Mouse (Mus musculus): ENCODE data around the gene Shmt1. TPM values are rescaled to one million over a fixed set of nuclear protein-coding genes. Genes with fewer than 3 reads are reported as not detected.

Gene Shmt1
- polyA plus RNA-seq (2015; fragmentation: Illumina TruSeq; extraction: RNeasy Lipid Tissue Mini Kit (QIAGEN cat#74804); ENCODE audit: insufficient read depth, low read depth, low replicate concordance) = 0.50 TPM

GRCm38 (mm10) chr11:60811618-60812017 is at the start of gene Shmt1:
TSS of gene Shmt1 (minus strand) at chr11:60811718.

GRCm38 (mm10) chr11:60830433-60831052 is 19.0 kb upstream of the Shmt1 start, which contains the start of gene Dhrs7b:
TSS of gene Dhrs7b (plus strand) at chr11:60830631.

GRCm38 (mm10) chr11:60776829-60777740 is 34.4 kb downstream of the Shmt1 start, which contains the start of the genes Top3a and Smcr8:
TSS of gene Top3a (minus strand) at chr11:60777365.
TSS of gene Smcr8 (plus strand) at chr11:60777524.

Other genes starting within 250 kb of the Shmt1 start
- gene Llgl1, start 112.0 kb downstream of the Shmt1 start, polyA plus RNA-seq (2015; fragmentation: Illumina TruSeq; extraction: RNeasy Lipid Tissue Mini Kit (QIAGEN cat#74804); ENCODE audit: insufficient read depth, low read depth, low replicate concordance) = 5.1 TPM
- 22.9 TPM for gene Flii, start 84.5 kb downstream of the Shmt1 start, polyA plus RNA-seq (2015; fragmentation: Illumina TruSeq; extraction: RNeasy Lipid Tissue Mini Kit (QIAGEN cat#74804); ENCODE audit: insufficient read depth, low read depth, low replicate concordance)
- 5.6 TPM for gene Mief2, start 83.3 kb downstream of the Shmt1 start, polyA plus RNA-seq (2015; fragmentation: Illumina TruSeq; extraction: RNeasy Lipid Tissue Mini Kit (QIAGEN cat#74804); ENCODE audit: insufficient read depth, low read depth, low replicate concordance)
- gene Top3a, start 34.4 kb downstream of the Shmt1 start, polyA plus RNA-seq (2015; fragmentation: Illumina TruSeq; extraction: RNeasy Lipid Tissue Mini Kit (QIAGEN cat#74804); ENCODE audit: insufficient read depth, low read depth, low replicate concordance) = 1.8 TPM
- 3.7 TPM for gene Smcr8, start 34.2 kb downstream of the Shmt1 start, polyA plus RNA-seq (2015; fragmentation: Illumina TruSeq; extraction: RNeasy Lipid Tissue Mini Kit (QIAGEN cat#74804); ENCODE audit: insufficient read depth, low read depth, low replicate concordance)
- 4.9 TPM for gene Dhrs7b, start 18.9 kb upstream of the Shmt1 start, polyA plus RNA-seq (2015; fragmentation: Illumina TruSeq; extraction: RNeasy Lipid Tissue Mini Kit (QIAGEN cat#74804); ENCODE audit: insufficient read depth, low read depth, low replicate concordance)
- gene Tmem11, start 67.6 kb upstream of the Shmt1 start, polyA plus RNA-seq (2015; fragmentation: Illumina TruSeq; extraction: RNeasy Lipid Tissue Mini Kit (QIAGEN cat#74804); ENCODE audit: insufficient read depth, low read depth, low replicate concordance) = 9.3 TPM
- gene Natd1, start 103.0 kb upstream of the Shmt1 start, polyA plus RNA-seq (2015; fragmentation: Illumina TruSeq; extraction: RNeasy Lipid Tissue Mini Kit (QIAGEN cat#74804); ENCODE audit: insufficient read depth, low read depth, low replicate concordance) = 2.3 TPM
- 9.0 TPM for gene Map2k3, start 120.3 kb upstream of the Shmt1 start, polyA plus RNA-seq (2015; fragmentation: Illumina TruSeq; extraction: RNeasy Lipid Tissue Mini Kit (QIAGEN cat#74804); ENCODE audit: insufficient read depth, low read depth, low replicate concordance)
- gene Kcnj12, start 210.8 kb upstream of the Shmt1 start, polyA plus RNA-seq (2015; fragmentation: Illumina TruSeq; extraction: RNeasy Lipid Tissue Mini Kit (QIAGEN cat#74804); ENCODE audit: insufficient read depth, low read depth, low replicate concordance) = 0.46 TPM